Mouse (Mus musculus): Measurements from ENCODE around the gene Il15ra.

Gene Il15ra

GRCm38 (mm10) chr2:11708538-11708937, 3.4 kb downstream of the Il15ra start:
- DNase-seq (ENCODE audit: low spot score): peak; percentile 28

DNA sequence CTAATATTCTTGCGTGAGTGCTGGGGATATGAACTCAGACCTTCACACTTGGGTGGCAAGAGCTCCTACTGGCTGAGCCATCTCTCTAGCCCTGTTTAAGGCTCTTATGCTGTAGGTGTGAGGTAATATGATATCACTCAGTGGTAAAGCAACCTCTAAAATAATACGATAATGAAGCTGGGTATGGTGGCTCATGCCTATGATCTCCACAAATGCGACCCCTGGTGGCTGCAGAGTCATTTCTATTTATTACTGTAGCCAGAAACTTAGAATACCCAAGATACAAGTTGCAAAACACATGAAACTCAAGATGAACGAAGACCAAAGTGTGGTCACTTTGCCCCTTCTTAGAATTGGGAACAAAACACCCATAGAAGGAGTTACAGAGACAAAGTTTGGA, 5.0 kb downstream of the Il15ra start:
- peak; percentile 21 for DNase-seq (ENCODE audit: low spot score)

- no peak for DNase-seq (ENCODE audit: low spot score)
Measured at GRCm38 (mm10) chr2:11712483-11712990, 7.4 kb downstream of the Il15ra start.

DNA sequence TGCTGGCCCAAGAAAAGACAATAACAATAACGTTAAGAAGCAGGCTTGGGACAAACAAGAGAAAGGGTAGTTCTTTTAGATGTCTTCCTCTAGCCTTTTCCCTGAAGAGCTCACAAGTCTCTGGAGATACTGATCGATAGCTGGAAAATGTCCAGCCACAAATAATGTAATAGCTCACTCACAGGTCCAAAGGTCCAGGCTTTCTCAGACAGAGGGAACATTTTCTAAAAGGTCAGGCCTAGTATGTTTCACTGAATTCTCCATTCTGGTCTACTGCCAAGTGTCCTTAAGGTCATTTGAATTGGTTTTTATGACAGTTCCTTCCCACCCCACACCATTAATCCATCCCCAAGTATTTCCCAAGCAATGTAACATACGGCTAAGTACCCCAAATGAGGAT, 7.9 kb downstream of the Il15ra start:
- DNase-seq (ENCODE audit: low spot score): no peak

DNA sequence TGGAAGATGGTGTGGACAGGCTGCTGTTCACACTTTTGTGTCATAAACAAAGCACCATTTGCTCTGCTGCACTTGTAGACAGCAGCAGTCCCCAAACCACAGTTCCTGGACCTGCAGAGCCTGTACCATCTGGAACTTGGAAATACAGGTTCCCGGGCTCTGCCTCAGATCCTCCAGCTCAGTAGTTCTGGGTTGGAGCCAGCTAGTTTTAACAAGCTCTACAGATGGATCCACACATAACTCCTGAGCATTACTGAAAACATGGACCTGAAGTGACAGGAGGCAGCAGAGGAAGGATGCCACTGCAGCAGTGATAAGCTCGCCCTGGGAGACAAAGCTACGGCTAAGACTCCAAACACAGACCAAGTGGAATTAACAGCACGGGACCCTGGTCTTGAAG, 9.4 kb downstream of the Il15ra start:
- no peak for DNase-seq (ENCODE audit: low spot score)

GRCm38 (mm10) chr2:11718573-11718972, 13.5 kb downstream of the Il15ra start:
- DNase-seq (ENCODE audit: low spot score): no peak

- DNase-seq (ENCODE audit: low spot score): no peak
Measured at GRCm38 (mm10) chr2:11722564-11722963, 17.5 kb downstream of the Il15ra start.

- no peak for DNase-seq (ENCODE audit: low spot score)
Measured at GRCm38 (mm10) chr2:11727574-11727973, 22.5 kb downstream of the Il15ra start.

GRCm38 (mm10) chr2:11729091-11729490, 24.0 kb downstream of the Il15ra start:
- DNase-seq (ENCODE audit: low spot score): no peak

DNA sequence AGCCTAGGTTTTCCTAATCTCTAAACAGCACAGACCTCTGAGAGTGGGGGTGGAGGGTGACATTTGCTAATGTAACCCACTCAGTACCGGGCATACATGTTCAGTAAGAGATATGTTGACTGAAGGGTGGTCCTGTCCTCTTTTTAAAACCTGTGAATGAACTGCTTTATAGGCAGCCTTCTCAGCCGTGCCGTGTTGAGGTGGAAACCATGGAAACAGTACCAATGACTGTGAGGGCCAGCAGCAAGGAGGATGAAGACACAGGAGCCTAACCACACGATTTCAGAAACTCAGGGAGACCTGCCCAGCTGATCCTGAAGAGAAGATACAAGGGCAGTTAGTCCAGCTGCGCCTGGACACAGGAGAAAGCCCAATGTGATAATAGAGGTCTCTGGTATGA, 27.9 kb downstream of the Il15ra start:
- DNase-seq (ENCODE audit: low spot score): no peak

DNA sequence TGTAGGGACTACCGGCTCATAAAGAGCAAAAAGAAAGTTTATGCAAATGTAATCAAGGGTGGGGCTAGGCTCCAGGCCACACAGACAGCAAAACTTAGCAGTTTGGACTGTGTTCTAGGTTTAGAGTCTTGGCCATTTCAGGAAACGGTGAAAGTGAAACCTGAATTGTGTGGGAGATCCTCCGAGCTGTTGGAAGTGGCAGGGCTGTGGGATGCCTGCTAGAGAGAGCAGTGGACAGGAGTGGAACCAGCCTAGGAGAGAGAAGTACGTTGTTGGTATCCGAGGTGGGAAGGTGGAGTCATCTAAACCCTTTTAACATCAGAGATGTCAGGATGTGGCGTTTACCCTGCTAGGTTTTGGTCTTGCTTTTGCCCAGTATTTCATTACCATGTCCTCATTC, 30.8 kb downstream of the Il15ra start:
- no peak for DNase-seq (ENCODE audit: low spot score)

DNA sequence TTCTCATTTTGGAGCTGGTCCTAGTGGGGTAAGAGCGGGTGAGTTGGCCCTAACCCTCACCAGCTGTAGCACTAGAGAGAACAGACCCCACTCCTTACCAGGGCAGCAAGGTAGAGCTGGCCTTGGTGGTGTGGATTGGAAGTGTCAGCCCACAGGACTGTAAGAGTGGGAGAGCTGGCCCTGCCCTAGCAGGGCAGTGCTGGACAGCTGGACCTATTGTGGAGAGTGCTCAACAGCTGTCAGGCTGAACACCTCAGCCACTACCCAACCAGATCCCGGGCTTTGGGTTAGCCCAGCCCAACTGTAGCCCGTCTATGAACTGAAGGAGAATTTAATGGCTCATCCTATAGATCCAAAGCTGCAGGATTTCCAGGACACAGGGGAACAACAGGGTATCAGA, 33.7 kb downstream of the Il15ra start:
- DNase-seq (ENCODE audit: low spot score): no peak

DNA sequence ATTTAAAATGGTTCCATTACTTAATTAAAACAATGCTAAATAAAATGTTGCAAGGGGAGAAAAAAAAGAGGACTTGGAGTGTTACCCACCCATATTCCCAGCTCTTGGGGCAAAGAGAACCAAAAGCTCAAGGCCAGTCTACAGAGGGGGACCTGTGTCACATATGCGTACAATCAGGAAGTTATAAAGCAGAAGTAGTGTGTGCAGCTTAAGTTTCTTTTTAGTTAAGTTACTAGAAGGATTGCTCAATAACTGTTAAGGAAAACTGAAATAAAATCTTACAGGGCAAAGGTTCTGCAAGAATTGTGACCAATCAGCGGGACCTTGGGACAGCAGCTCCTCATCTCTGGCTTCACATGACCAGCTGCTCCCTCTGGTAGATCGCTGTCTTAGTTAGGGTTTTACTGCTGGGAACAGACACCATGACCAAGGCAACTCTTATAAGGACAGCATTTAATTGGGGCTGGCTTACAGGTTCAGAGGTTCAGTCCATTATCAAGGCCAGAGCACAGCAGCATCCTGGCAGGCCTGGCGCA, 34.5 kb downstream of the Il15ra start:
- DNase-seq (ENCODE audit: low spot score): peak; percentile 8

- no peak for DNase-seq (ENCODE audit: low spot score)
Measured at GRCm38 (mm10) chr2:11762541-11762940, 57.5 kb downstream of the Il15ra start.

GRCm38 (mm10) chr2:11765694-11766093, 60.6 kb downstream of the Il15ra start:
- DNase-seq (ENCODE audit: low spot score): no peak

- no peak for DNase-seq (ENCODE audit: low spot score)
Measured at GRCm38 (mm10) chr2:11766485-11767160, 61.5 kb downstream of the Il15ra start.

GRCm38 (mm10) chr2:11767161-11767545, 62.1 kb downstream of the Il15ra start:
- DNase-seq (ENCODE audit: low spot score): no peak

DNA sequence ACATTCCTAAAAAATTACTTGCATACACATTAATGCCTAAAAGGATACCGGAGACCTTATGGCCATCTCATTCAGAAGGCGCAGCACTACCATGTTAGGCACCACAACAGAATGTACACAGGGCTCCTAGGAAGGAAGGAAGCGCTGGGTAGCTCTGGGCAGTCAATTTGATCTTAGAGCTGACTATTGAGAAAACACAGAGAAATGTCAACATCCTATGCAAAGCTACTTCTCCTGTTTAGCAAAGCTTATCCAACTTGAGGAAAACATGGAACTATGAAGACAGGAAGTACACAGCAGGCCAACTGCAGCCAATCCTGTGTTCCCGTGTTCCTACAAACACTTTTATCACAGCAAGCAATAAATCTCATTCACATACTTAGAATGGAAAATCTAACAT, 66.6 kb downstream of the Il15ra start:
- no peak for DNase-seq (ENCODE audit: low spot score)

- no peak for DNase-seq (ENCODE audit: low spot score)
Measured at GRCm38 (mm10) chr2:11772401-11772800, 67.3 kb downstream of the Il15ra start.

DNA sequence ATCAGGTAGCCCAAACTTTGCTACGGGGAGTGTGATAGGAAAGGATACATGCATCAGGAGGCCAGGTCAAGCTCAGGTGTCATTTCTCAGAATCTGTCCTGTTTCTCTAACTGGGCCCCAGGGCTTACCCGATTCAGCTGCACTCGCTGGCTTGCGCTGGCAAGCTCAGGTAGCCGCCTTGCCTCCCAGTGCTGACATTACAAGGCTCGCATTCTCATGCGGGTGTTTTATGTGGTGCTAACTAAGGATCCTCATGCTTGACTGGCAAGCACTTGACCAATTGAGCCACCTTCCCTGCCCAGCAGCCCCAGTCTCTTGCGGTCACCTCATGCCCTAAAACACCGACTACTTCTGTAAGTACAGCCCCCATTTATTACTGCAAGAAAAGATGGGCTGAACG, 69.3 kb downstream of the Il15ra start:
- no peak for DNase-seq (ENCODE audit: low spot score)

- no peak for DNase-seq (ENCODE audit: low spot score)
Measured at GRCm38 (mm10) chr2:11775121-11775520, 70.0 kb downstream of the Il15ra start.

GRCm38 (mm10) chr2:11776415-11776814, 71.3 kb downstream of the Il15ra start:
- no peak for DNase-seq (ENCODE audit: low spot score)

DNA sequence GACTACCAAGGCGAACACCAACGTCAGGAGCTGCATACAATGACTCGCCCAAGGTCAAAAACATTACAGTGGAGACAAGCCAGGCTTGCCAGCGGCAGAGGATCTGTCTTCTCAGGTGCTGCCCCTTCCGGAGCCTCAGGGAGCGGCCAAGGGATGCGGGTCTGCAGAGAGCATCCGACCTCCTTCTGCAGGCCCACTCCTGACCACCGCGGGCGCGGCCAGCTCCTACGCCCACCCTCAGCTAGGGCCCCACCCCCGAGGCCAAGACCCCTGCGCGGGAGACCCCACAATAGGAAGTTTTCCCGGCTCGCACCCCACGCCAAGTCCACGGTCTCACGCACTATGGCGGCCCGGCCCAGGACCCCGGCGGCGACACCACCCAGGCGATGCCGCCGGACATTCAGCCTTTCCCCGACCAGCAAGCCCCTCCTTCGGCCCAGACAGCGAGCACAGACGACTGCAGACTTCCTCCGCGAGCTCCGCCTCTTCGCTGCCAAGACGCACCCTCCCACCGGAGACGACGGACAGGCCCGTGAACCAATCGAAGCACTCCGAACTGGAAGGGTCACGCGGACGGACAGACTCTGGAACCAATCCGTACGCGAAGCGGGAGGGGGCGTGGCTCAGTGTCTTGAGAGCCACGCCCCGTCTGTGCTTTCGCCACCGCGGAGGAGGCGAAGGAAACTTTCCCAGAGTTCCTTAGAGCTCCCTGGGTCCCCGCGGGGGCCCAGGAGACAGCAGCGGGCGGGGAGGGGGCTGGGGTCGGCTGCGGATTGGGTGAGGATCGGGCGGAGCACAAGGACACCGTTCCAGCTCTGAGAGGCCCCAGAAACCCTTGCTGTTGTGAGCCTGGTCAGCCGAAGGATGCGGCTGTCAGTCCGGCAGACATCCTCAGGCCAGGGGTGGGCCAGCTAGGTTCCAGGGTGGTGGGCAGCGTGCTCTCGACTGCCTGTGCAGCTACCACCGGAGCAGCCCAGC, 72.3 kb downstream of the Il15ra start, which contains the start of the genes Fbh1 and Ankrd16:
Gene Fbh1, minus strand, starts transcription at position 492 of the 978 bp plus-strand sequence.
Gene Ankrd16, plus strand, starts transcription at position 786 of the 978 bp plus-strand sequence.
- peak; percentile 100 for DNase-seq (ENCODE audit: low spot score)

All from lung, postnatal 25 days (tissue).